Mouse (Mus musculus) T-helper 2 cell (primary cell): Measurements from ENCODE around the gene Dbndd2.

Source experiments
- in situ Hi-C: fragments of 300-600 bp; cut with MboI, MseI; formaldehyde crosslinking; loops from one replicate; pipeline ENCODE4 v1.15.1; 2025; ENCODE audit warnings: high pct_unique_total_duplicates

Gene Dbndd2

GRCm38 (mm10) chr2:164499317-164499716, 13.4 kb downstream of the Dbndd2 start:
- in situ Hi-C loops = no loop called here

GRCm38 (mm10) chr2:164500511-164500910, 14.6 kb downstream of the Dbndd2 start:
- in situ Hi-C loops = no loop called here

- in situ Hi-C loops = no loop called here
Observed at GRCm38 (mm10) chr2:164504919-164505318, 19.0 kb downstream of the Dbndd2 start.

- in situ Hi-C loops = no loop called here
Observed at GRCm38 (mm10) chr2:164505619-164506347, 19.9 kb downstream of the Dbndd2 start.

GRCm38 (mm10) chr2:164507811-164508210, 21.9 kb downstream of the Dbndd2 start:
- in situ Hi-C loops = no loop called here

- in situ Hi-C loops = no loop called here
Observed at GRCm38 (mm10) chr2:164510621-164511190, 24.8 kb downstream of the Dbndd2 start.

GRCm38 (mm10) chr2:164512121-164512909, 26.4 kb downstream of the Dbndd2 start:
- in situ Hi-C loops = no loop called here

- in situ Hi-C loops = no loop called here
Observed at GRCm38 (mm10) chr2:164513389-164513788, 27.5 kb downstream of the Dbndd2 start.

GRCm38 (mm10) chr2:164514916-164515315, 29.0 kb downstream of the Dbndd2 start:
- in situ Hi-C loops = no loop called here

- in situ Hi-C loops = no loop called here
Observed at GRCm38 (mm10) chr2:164515897-164516296, 30.0 kb downstream of the Dbndd2 start.

GRCm38 (mm10) chr2:164516592-164516991, 30.7 kb downstream of the Dbndd2 start:
- in situ Hi-C loops = no loop called here

- in situ Hi-C loops = no loop called here
Observed at GRCm38 (mm10) chr2:164517485-164518221, 31.7 kb downstream of the Dbndd2 start.

GRCm38 (mm10) chr2:164518266-164519170, 32.6 kb downstream of the Dbndd2 start:
- in situ Hi-C loops = no loop called here

GRCm38 (mm10) chr2:164519171-164519526, 33.2 kb downstream of the Dbndd2 start:
- in situ Hi-C loops = no loop called here

- in situ Hi-C loops = no loop called here
Observed at GRCm38 (mm10) chr2:164520782-164521181, 34.9 kb downstream of the Dbndd2 start.

GRCm38 (mm10) chr2:164521841-164522240, 35.9 kb downstream of the Dbndd2 start:
- in situ Hi-C loops = no loop called here

GRCm38 (mm10) chr2:164522280-164522679, 36.4 kb downstream of the Dbndd2 start:
- in situ Hi-C loops = no loop called here

- in situ Hi-C loops = no loop called here
Observed at GRCm38 (mm10) chr2:164523301-164523773, 37.4 kb downstream of the Dbndd2 start.

- in situ Hi-C loops = no loop called here
Observed at GRCm38 (mm10) chr2:164528557-164528956, 42.7 kb downstream of the Dbndd2 start.

GRCm38 (mm10) chr2:164531169-164531568, 45.3 kb downstream of the Dbndd2 start:
- in situ Hi-C loops = loop anchor here (5.0 kb wide), 1 partner anchor 74 kb away; the partner anchor contains the start of gene Sys1

- in situ Hi-C loops = loop anchor here (5.0 kb wide), 1 partner anchor 77 kb away; the partner anchor contains the start of gene Sys1
Observed at GRCm38 (mm10) chr2:164534315-164534714, 48.4 kb downstream of the Dbndd2 start.
